ENCODE assay signal across 8 mouse cellular contexts in the genomic region with DNA sequence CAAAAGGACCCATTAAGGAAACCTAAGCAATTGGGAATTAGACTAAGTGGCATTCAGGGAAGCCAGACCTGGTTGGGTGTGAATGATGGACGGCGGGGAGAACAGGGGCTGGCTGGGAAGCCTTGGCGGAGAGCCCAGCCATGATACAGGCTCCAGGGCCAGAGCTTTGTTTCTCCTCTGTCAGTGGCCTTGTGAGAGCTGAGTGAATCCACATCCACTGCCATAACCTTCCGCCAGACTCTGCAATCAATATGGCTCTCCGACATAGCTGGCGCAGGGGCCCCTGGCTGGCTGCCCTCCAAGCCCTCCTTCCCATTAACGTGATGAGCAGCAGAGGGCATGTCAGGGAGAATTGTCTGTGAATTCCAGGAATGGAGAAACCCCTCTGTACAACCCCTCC.
DNase-seq lines count a peak whose midpoint lies in the region; ATAC-seq and TF ChIP-seq lines count a peak whose summit lies in the region.

No protein-coding gene starts in this region.

- peaks cover 11% of the 10 kb centered on the region; the same call in 1 of the 2 replicates for H3K4me1 ChIP-seq in embryonic facial prominence, embryonic 14.5 days (ENCODE audit: control insufficient read depth, insufficient read depth, low read length)
- peaks cover 27% of the 10 kb centered on the region for H3K4me1 ChIP-seq in embryonic facial prominence, embryonic 10.5 days

- intact Hi-C loops in heart, postnatal 36 days (cut with DNase I): no loop called here
- intact Hi-C loops in left cerebral cortex, adult 2 months (cut with DNase I): no loop called here

- H3K4me3 ChIP-seq in embryonic facial prominence, embryonic 14.5 days (ENCODE audit: low read depth, low read length): no peak overlapping the region
- no peak overlapping the region for H3K4me3 ChIP-seq in embryonic facial prominence, embryonic 10.5 days
- H3K4me3 ChIP-seq in left cerebral cortex, adult 2 months: no peak overlapping the region

- H3K27ac ChIP-seq in embryonic facial prominence, embryonic 14.5 days (replicated peaks; ENCODE audit: low read depth, low read length): no peak overlapping the region
- H3K27ac ChIP-seq in embryonic facial prominence, embryonic 10.5 days (replicated peaks): no peak overlapping the region; the same call in 1 of the 2 replicates
- no peak overlapping the region for H3K27ac ChIP-seq in left cerebral cortex, adult 2 months

- no peak for TF ChIP-seq CTCF in left cerebral cortex, adult 2 months (IDR thresholded peaks at IDR 0.05)

- WGBS in embryonic facial prominence, embryonic 14.5 days: 35% methylated on average over 6 of the region's 7 CpGs
- WGBS in embryonic facial prominence, embryonic 10.5 days: 87% methylated on average over 7 of the region's 7 CpGs

- no peak overlapping the region for H3K4me2 ChIP-seq in embryonic facial prominence, embryonic 14.5 days (ENCODE audit: low read depth, low read length)

- H3K9ac ChIP-seq in embryonic facial prominence, embryonic 14.5 days (ENCODE audit: low read depth, low read length): no peak overlapping the region

- no peaks in the 10 kb centered on the region for H3K27me3 ChIP-seq in embryonic facial prominence, embryonic 14.5 days (replicated peaks; ENCODE audit: control insufficient read depth, insufficient read depth, low read length)
- no peaks in the 10 kb centered on the region for H3K27me3 ChIP-seq in embryonic facial prominence, embryonic 10.5 days (replicated peaks; ENCODE audit: low read depth, poor library complexity, severe bottlenecking)

- DNase-seq in embryonic facial prominence, embryonic 14.5 days (ENCODE audit: low spot score): peak; percentile 82
- no peak for DNase-seq in embryonic facial prominence, embryonic 10.5 days (ENCODE audit: low spot score)
- peak; percentile 59 for DNase-seq in ovary, adult 18-20 months (ENCODE audit: low spot score)
- no peak for DNase-seq in ovary, postnatal 10 days (ENCODE audit: low spot score)
- DNase-seq in heart, postnatal 36 days: peak; percentile 52 to 55
- DNase-seq in ovary, postnatal 36 days (ENCODE audit: low spot score): peak; percentile 58
- no peak for DNase-seq in left cerebral cortex, adult 2 months (ENCODE audit: extremely low spot score in 1 of 2, low spot score in 2 of 2)

- peak; percentile 72 for ATAC-seq in embryonic facial prominence, embryonic 14.5 days (ENCODE audit: low read depth)
- no peak for ATAC-seq in frontal cortex, adult (ENCODE audit: low TSS enrichment)

- no peaks in the 10 kb centered on the region for H3K9me3 ChIP-seq in embryonic facial prominence, embryonic 14.5 days (ENCODE audit: control insufficient read depth, low read length)
- H3K9me3 ChIP-seq in embryonic facial prominence, embryonic 10.5 days: no peaks in the 10 kb centered on the region

- H3K36me3 ChIP-seq in embryonic facial prominence, embryonic 14.5 days (ENCODE audit: control insufficient read depth, insufficient read depth, low read length): no peaks in the 10 kb centered on the region
- H3K36me3 ChIP-seq in embryonic facial prominence, embryonic 10.5 days (replicated peaks): no peaks in the 10 kb centered on the region

Comparison
In these comparisons a context has a peak if more than half of its experiments do, and no peak if none do; other contexts are left out.
1. DNase-seq: peak in embryonic facial prominence, embryonic 14.5 days (single experiment), ovary, adult 18-20 months (single experiment), heart, postnatal 36 days (2 of 2) and ovary, postnatal 36 days (single experiment); none in embryonic facial prominence, embryonic 10.5 days (single experiment), ovary, postnatal 10 days (single experiment) and left cerebral cortex, adult 2 months (0 of 2).